Mouse (Mus musculus): Measurements from ENCODE around the gene Tra2b. TPM values are rescaled to one million over a fixed set of nuclear protein-coding genes. Genes with fewer than 3 reads are reported as not detected.
"Not testable (repeated sequence)": the region's sequence is repeated elsewhere in the genome, so short reads cannot be mapped to it uniquely, and the experiment has no call there.

Tra2b gene
- polyA plus RNA-seq, 1 experiment = 128 TPM

DNA sequence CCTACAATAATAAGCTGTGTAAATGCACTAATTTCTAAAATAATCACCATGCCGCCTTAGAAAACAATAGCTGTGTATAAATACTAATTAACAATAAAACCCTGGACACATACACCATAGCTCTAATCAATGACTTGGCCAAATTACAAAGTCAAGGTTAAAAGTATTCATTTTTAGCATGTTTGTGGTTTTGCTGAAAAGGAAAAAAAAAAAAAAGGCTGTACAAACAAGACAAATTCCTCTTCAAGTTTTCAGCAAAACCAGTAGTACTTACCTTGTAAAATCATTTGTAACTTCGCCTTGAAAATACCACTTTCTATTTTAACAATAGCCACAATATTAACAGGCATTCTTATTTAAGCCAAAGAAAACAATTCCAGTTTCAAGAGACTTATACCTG, 4.2 kb downstream of the Tra2b start:
- H3K27ac ChIP-seq (ENCODE audit: control insufficient read depth, insufficient read depth, low read depth, low read length, poor library complexity) = no peak overlapping the region
- WGBS = 55% methylated on average over 2 of the region's 2 CpGs
- TF ChIP-seq POLR2A (IDR thresholded peaks at IDR 0.05; ENCODE audit: borderline replicate concordance, control insufficient read depth, low read depth, low read length) (no peak), CTCF (IDR thresholded peaks at IDR 0.05; ENCODE audit: control insufficient read depth, insufficient read depth, low read length) (no peak)
- no peak overlapping the region for H3K4me3 ChIP-seq (replicated peaks; ENCODE audit: control insufficient read depth, low read depth, low read length)
- H3K4me1 ChIP-seq (ENCODE audit: control insufficient read depth, insufficient read depth, low read length) = peaks cover 1% of the 10 kb centered on the region; the same call in 1 of the 2 replicates

GRCm38 (mm10) chr16:22260423-22261143, 5.2 kb downstream of the Tra2b start:
- no peak overlapping the region for H3K4me3 ChIP-seq (replicated peaks; ENCODE audit: control insufficient read depth, low read depth, low read length)
- TF ChIP-seq POLR2A (IDR thresholded peaks at IDR 0.05; ENCODE audit: borderline replicate concordance, control insufficient read depth, low read depth, low read length) (no peak), CTCF (IDR thresholded peaks at IDR 0.05; ENCODE audit: control insufficient read depth, insufficient read depth, low read length) (no peak)
- no peak overlapping the region for H3K27ac ChIP-seq (ENCODE audit: control insufficient read depth, insufficient read depth, low read depth, low read length, poor library complexity)
- 31% methylated on average over 3 of the region's 3 CpGs for WGBS
- peaks cover 1% of the 10 kb centered on the region; the same call in 1 of the 2 replicates for H3K4me1 ChIP-seq (ENCODE audit: control insufficient read depth, insufficient read depth, low read length)

GRCm38 (mm10) chr16:22252255-22252654, 13.6 kb downstream of the Tra2b start:
- not testable (repeated sequence) for H3K4me3 ChIP-seq (replicated peaks; ENCODE audit: control insufficient read depth, low read depth, low read length); H3K4me1 ChIP-seq (ENCODE audit: control insufficient read depth, insufficient read depth, low read length); H3K27ac ChIP-seq (ENCODE audit: control insufficient read depth, insufficient read depth, low read depth, low read length, poor library complexity)
- 72% methylated on average over 6 of the region's 6 CpGs for WGBS

GRCm38 (mm10) chr16:22250307-22250706, 15.5 kb downstream of the Tra2b start:
- WGBS = 91% methylated on average over 5 of the region's 5 CpGs
- no peak for TF ChIP-seq POLR2A (IDR thresholded peaks at IDR 0.05; ENCODE audit: borderline replicate concordance, control insufficient read depth, low read depth, low read length)
- no peak for TF ChIP-seq CTCF (IDR thresholded peaks at IDR 0.05; ENCODE audit: control insufficient read depth, insufficient read depth, low read length)
- Histone ChIP-seq H3K27ac (ENCODE audit: control insufficient read depth, insufficient read depth, low read depth, low read length, poor library complexity) (no peak overlapping the region), H3K4me1 (ENCODE audit: control insufficient read depth, insufficient read depth, low read length) (no peaks in the 10 kb centered on the region), H3K4me3 (replicated peaks; ENCODE audit: control insufficient read depth, low read depth, low read length) (no peak overlapping the region)

- WGBS = 91% methylated on average over 3 of the region's 3 CpGs
- no peak overlapping the region for H3K27ac ChIP-seq (ENCODE audit: control insufficient read depth, insufficient read depth, low read depth, low read length, poor library complexity)
- TF ChIP-seq CTCF (IDR thresholded peaks at IDR 0.05; ENCODE audit: control insufficient read depth, insufficient read depth, low read length) (no peak), POLR2A (IDR thresholded peaks at IDR 0.05; ENCODE audit: borderline replicate concordance, control insufficient read depth, low read depth, low read length) (no peak)
- no peaks in the 10 kb centered on the region for H3K4me1 ChIP-seq (ENCODE audit: control insufficient read depth, insufficient read depth, low read length)
- H3K4me3 ChIP-seq (replicated peaks; ENCODE audit: control insufficient read depth, low read depth, low read length) = no peak overlapping the region
Measured at GRCm38 (mm10) chr16:22249754-22250153, 16.1 kb downstream of the Tra2b start.

DNA sequence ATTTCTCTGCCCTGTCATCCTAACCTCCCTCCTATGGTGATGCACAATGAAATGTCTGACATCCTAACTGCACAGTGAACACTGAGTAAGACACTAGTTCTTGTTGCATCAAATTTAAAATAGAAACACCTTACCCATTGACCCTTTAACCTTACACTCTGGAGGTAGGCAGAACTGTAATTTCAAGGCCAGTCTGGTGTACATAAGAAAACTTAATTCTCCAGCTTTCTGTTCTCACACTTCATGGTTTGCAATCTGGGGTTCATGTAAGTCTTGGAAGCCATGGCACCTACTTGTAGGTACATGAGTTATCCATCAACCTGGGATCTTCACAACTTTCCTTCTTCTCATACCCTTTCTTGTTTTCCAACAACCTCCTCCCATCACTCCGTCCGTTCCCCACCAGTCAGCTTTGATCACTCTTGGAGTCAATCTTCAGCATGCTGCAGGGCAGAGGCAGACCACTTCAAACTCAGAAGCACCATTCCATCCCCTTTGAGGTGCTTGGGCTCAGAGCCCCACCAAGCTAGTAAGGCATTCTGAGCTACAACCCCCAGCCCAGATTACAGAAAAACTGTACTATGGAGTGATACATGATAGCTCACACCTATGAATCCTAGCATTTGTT, 23.5 kb downstream of the Tra2b start:
- Histone ChIP-seq H3K4me3 (replicated peaks; ENCODE audit: control insufficient read depth, low read depth, low read length) (no peak overlapping the region), H3K4me1 (ENCODE audit: control insufficient read depth, insufficient read depth, low read length) (no peaks in the 10 kb centered on the region), H3K27ac (ENCODE audit: control insufficient read depth, insufficient read depth, low read depth, low read length, poor library complexity) (no peak overlapping the region)
- TF ChIP-seq CTCF (IDR thresholded peaks at IDR 0.05; ENCODE audit: control insufficient read depth, insufficient read depth, low read length) (no peak), POLR2A (IDR thresholded peaks at IDR 0.05; ENCODE audit: borderline replicate concordance, control insufficient read depth, low read depth, low read length) (no peak)
- 97% methylated on average over 2 of the region's 2 CpGs for WGBS

DNA sequence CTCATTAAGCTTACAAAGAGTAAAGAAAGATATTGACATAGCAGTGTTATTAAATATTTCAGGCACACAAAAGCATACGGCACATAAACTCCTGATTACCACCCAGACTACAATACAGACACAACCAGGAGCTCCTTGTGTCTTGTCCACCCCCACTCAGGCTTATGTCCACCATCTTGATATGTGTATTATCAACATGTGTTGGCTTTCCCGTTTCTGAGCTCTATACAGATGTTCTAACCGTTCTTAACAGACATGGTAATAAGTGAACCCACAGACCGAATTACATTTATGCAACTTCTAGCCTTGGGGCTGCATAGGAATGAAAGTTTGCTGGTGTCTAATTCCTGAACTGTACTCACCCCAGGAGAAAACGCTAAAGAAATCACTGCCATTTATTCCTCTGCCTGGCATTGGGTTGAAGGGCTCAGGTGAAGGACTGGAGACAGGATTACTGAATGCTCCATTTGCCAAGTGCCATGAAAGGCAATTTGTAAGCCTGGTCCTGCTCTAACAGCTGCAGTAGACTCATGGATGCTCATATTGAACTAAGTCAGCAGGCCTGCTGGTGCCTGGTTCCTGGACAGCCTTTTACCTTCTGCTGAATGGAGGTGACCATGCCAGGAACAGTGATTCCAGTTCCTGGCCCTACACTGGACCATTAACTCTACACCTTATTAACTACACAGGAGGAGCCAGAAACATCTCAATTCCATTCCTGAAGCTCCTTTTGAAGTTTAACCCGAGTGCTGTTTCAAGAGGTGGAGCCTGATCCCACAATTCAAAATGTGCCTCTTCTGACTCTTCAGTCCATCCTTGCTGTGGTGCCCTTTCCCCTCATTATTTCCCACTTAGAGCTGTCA, 24.2 kb downstream of the Tra2b start:
- no peak overlapping the region for H3K27ac ChIP-seq (ENCODE audit: control insufficient read depth, insufficient read depth, low read depth, low read length, poor library complexity)
- no peaks in the 10 kb centered on the region for H3K4me1 ChIP-seq (ENCODE audit: control insufficient read depth, insufficient read depth, low read length)
- TF ChIP-seq CTCF (IDR thresholded peaks at IDR 0.05; ENCODE audit: control insufficient read depth, insufficient read depth, low read length) (no peak), POLR2A (IDR thresholded peaks at IDR 0.05; ENCODE audit: borderline replicate concordance, control insufficient read depth, low read depth, low read length) (no peak)
- 80% methylated on average over 6 of the region's 6 CpGs for WGBS
- no peak overlapping the region for H3K4me3 ChIP-seq (replicated peaks; ENCODE audit: control insufficient read depth, low read depth, low read length)

GRCm38 (mm10) chr16:22240856-22241255, 24.9 kb downstream of the Tra2b start:
- TF ChIP-seq POLR2A (IDR thresholded peaks at IDR 0.05; ENCODE audit: borderline replicate concordance, control insufficient read depth, low read depth, low read length) (no peak), CTCF (IDR thresholded peaks at IDR 0.05; ENCODE audit: control insufficient read depth, insufficient read depth, low read length) (no peak)
- 72% methylated on average over 5 of the region's 5 CpGs for WGBS

More at GRCm38 (mm10) chr16:22240856-22241255, 24.9 kb downstream of the Tra2b start:
- Histone ChIP-seq H3K4me1 (ENCODE audit: control insufficient read depth, insufficient read depth, low read length) (no peaks in the 10 kb centered on the region), H3K4me3 (replicated peaks; ENCODE audit: control insufficient read depth, low read depth, low read length) (no peak overlapping the region), H3K27ac (ENCODE audit: control insufficient read depth, insufficient read depth, low read depth, low read length, poor library complexity) (no peak overlapping the region)

Measured in bone marrow, adult 2 months (tissue).